Mouse (Mus musculus) heart, postnatal 36 days (tissue): Measurements from ENCODE around the gene Tbl1x. TPM values are rescaled to one million over a fixed set of nuclear protein-coding genes. Genes with fewer than 3 reads are reported as not detected.

Experiments used
- DNase-seq, 2 experiments: peaks; one replicate each; pipeline ENCODE4 v3.0.0; 2021 to 2022
- intact Hi-C: fragments of 180-260 bp; cut with DNase I; formaldehyde crosslinking; loops from one replicate; pipeline ENCODE4 v1.15.1; 2025
- total RNA-seq, 2 experiments: library from RNA; stranded (reverse); gene quantifications; 2 replicates each; pipeline ENCODE4 v1.2.3; 2021

Gene Tbl1x
- total RNA-seq, 2 experiments from 2014 or later, result 27.9 to 32.0 TPM

DNA sequence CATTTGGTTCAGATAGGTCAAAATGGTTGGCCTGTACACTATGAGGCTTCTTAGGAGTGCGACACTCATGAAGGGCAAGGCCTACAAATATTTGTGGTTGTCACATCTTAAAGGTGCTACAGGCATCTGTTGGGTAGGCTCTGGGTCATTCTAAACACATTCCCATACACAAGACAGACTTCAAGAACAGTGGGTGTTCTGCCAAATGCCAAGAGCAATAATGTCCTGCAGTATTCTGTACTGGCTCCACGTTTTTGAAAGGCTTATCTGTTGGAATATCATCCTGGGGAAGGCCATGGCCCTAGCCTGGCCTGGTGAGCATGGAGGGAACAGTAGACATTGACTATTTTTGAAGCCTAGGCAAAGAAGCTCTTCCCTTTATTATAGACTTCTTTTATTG, 87.9 kb downstream of the Tbl1x start:
- DNase-seq, result no peak
- intact Hi-C loops, result no loop called here

DNA sequence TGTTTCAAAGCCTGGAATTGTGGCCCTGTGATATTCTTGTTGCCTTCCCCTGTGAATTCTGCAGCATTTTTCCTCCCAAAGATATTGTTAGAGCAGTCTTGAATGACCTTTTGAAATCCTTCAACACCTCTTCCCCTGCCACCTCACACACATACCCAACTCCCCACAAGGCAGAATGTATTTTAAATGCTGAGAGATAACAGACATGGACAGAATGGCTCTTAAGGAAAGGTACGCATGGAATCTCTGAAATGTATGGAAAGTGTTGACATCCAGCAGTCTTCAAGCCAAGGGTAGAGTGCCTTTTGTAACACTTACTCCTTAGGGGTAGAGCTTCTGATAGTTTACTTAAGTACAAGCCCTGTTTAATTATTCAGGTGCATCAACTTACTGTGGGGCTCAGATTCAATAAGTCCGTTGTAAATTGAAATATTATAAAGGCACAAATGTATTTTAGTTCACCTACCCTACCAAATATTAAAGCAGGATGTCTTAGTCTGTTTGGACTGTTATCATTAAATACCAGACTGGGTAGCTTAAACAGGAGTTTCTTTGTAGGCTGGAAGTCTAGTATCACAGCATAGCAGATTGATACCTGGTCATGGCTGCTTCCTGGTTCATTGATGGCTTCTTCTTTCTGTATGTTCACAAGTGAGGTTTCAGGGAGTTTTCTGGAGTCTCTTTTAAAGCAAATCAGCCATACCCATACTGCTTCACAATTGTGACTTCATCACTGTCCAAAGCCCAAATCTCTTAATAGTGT, 92.9 kb downstream of the Tbl1x start:
- intact Hi-C loops, result no loop called here
- DNase-seq, result no peak

DNA sequence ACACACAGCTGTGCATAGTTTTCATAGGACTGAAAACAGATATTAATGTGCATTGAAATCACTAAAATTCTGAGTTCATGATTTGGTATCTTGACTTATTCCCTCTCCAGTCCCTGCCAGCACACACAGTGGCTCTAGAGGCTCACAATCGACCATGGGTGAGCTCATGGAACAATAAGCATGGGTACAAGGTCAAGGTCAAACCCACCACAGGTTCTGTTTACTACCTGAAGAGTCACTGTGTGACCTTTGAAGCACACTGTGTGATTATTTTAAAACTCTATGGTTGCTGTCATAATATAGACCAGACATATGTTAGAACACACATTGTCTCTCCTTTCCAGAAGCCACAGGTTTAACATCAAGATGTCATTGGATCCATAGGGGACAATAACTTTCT, 96.7 kb downstream of the Tbl1x start:
- intact Hi-C loops, result no loop called here

GRCm38 (mm10) chrX:77608947-77609703, 98.3 kb downstream of the Tbl1x start:
- intact Hi-C loops, result no loop called here
- DNase-seq, result no peak

More for the DNA sequence above, 96.7 kb downstream of the Tbl1x start:
- no peak for DNase-seq

DNA sequence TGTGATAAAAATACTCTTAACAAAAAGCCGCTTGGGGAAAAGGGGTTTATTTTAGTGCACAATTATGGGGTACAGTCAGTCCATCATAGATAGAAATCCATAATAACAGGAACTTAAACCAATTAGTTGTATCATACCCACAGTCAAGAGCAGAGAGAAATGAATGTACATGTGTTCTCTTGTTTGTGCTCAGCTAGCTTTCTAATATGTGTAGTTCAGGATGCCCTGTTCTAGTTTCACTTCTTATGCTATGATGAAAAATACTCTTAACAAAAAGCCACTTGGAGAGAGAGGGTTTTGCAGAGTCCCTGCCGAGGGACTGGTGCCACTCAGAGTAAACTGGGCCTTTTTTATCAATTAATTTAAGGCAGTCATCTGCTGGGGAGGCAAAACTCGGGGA, 101.1 kb downstream of the Tbl1x start:
- intact Hi-C loops, result no loop called here
- no peak for DNase-seq

GRCm38 (mm10) chrX:77613041-77613440, 102.2 kb downstream of the Tbl1x start:
- intact Hi-C loops, result no loop called here
- no peak for DNase-seq

- no peak for DNase-seq
- intact Hi-C loops, result loop anchor here (5.0 kb wide), 2 partner anchors 34 to 104 kb away; partner anchors contain the start of gene Tbl1x
Observed at GRCm38 (mm10) chrX:77615735-77616293, 105.0 kb downstream of the Tbl1x start.

DNA sequence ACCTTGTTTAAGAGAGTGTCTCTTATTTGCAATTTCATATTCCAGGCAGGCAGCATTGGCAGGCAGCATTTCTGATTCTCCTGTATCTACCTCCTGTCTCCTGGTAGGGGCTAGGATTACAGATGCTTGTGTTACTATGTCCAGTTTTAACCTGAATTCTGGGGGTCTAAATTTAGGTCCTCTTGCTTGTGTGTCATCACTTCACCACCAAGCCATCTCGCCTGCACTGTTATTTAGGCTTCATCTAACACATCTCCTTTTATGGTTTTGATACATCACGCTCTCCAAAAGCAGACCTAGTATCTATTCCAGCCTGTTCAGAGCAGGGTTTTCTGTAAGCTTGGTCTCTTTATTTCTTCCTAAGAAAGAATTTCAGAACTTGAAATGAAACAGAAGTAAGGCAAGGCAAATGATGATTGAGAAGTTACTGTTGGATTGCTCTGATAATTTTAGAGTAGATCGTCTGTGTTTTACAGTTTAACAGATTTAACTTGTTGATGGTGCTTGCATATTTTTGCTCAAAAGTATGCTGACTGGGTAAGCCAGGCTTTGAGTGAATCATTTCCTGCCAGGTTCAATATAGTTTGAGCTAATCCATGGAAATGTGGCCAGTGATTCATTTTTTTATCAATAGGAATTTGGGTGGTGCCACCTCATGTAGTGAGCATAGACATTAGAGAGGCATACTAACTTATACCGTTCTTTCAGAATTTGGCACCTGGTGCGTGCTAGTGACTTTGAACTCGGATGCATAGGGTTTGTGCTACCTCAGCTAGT, 106.7 kb downstream of the Tbl1x start:
- DNase-seq, result no peak
- intact Hi-C loops, result loop anchor here (5.0 kb wide), 2 partner anchors 35 to 105 kb away; partner anchors contain the start of gene Tbl1x

DNA sequence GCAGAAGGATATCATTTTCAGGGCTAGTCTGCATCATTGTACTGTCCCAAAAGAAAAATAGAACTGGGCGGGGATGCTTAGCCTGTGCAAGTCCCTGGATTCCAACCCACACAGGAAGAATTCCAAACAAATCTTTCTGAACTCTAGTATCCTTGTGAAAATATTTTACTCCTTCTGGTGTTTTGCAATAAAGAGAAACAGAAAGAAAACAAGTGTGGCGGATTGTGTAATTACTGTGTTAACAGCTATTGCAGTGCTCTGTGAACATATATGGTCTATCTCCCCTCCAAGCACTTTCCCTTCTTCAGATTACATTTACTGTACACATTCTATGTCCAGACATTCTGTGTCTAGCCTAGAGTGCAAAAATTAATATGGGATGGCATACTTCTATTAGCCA, 119.6 kb downstream of the Tbl1x start:
- intact Hi-C loops, result no loop called here
- no peak for DNase-seq

- no peak for DNase-seq
- intact Hi-C loops, result loop anchor here (5.0 kb wide), 3 partner anchors 54 to 324 kb away; no protein-coding TSS in a partner anchor
Observed at GRCm38 (mm10) chrX:77636499-77636898, 125.7 kb downstream of the Tbl1x start.

- intact Hi-C loops, result loop anchor here (1.0 to 5.0 kb wide), 4 partner anchors 56 to 326 kb away; partner anchors contain the start of gene Tbl1x
- peak; percentile 7 to 40 for DNase-seq
Observed at GRCm38 (mm10) chrX:77638076-77638475, 127.3 kb downstream of the Tbl1x start.

GRCm38 (mm10) chrX:77640301-77640700, 129.5 kb downstream of the Tbl1x start:
- no peak for DNase-seq
- intact Hi-C loops, result no loop called here

- intact Hi-C loops, result no loop called here
- DNase-seq, result no peak
Observed at GRCm38 (mm10) chrX:77646164-77646563, 135.4 kb downstream of the Tbl1x start.

DNA sequence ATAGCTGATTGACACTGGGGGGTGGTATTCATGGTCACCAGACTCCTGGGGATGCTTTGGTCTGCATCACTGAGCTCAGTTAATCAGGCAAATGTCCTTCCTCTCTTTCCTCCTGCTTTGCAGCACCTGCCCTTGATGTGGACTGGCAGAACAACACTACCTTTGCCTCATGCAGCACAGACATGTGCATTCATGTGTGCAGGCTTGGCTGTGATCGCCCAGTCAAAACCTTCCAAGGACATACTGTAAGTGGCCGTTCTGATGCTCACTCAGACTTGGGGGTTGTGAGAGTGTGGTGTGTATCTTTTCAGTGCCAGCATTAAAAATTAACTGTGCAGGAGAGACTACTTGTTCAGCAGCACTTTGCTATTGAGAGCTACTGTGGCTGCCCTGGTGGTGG, 139.4 kb downstream of the Tbl1x start:
- no peak for DNase-seq
- intact Hi-C loops, result loop anchor here (5.0 kb wide), 1 partner anchor 72 kb away; no protein-coding TSS in a partner anchor

- intact Hi-C loops, result no loop called here
- no peak for DNase-seq
Observed at GRCm38 (mm10) chrX:77662030-77662429, 151.2 kb downstream of the Tbl1x start.

DNA sequence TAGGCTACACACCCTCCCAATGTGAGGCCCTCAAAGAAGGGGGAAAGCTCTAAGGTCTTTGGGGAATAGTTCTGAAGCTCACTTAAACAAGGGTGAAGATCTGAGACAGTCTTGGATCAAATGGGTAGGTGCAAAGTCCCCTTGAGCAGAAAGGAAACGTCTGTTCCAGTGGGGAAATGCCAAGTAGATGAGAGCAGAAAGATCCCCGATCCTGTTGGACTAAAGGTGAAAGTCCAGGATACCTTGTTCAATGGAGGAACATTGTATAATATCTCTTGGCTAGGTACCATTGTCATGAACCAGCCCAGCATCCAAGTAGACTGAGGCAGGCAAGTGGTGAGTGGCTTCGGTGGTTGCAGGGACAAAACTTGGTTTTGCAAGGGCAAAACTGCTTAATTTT, 152.5 kb downstream of the Tbl1x start:
- intact Hi-C loops, result no loop called here
- DNase-seq, result no peak

- intact Hi-C loops, result no loop called here
- no peak for DNase-seq
Observed at GRCm38 (mm10) chrX:77665030-77665429, 154.2 kb downstream of the Tbl1x start.

- intact Hi-C loops, result no loop called here
- DNase-seq, result no peak
Observed at GRCm38 (mm10) chrX:77666911-77667310, 156.1 kb downstream of the Tbl1x start.

DNA sequence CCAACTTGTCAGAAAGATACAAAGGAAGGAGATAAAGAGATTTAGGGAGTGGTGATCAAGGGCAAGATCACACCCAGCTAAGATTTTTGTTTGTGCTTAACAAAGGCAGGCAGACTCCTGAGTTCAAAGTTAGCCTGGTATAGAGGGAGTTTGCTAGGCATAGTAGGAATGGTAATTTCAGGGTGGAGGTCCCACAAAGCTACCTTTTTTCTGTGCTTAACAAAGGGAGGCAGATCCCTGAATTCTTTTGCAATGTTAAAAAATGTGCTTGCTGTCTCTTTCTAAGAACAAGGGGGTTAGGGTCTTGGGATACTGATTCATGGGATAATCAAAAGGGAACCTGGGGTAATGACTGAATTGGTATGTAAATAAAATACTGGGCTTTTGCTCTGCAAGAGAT, 156.6 kb downstream of the Tbl1x start:
- intact Hi-C loops, result no loop called here
- DNase-seq, result no peak

DNA sequence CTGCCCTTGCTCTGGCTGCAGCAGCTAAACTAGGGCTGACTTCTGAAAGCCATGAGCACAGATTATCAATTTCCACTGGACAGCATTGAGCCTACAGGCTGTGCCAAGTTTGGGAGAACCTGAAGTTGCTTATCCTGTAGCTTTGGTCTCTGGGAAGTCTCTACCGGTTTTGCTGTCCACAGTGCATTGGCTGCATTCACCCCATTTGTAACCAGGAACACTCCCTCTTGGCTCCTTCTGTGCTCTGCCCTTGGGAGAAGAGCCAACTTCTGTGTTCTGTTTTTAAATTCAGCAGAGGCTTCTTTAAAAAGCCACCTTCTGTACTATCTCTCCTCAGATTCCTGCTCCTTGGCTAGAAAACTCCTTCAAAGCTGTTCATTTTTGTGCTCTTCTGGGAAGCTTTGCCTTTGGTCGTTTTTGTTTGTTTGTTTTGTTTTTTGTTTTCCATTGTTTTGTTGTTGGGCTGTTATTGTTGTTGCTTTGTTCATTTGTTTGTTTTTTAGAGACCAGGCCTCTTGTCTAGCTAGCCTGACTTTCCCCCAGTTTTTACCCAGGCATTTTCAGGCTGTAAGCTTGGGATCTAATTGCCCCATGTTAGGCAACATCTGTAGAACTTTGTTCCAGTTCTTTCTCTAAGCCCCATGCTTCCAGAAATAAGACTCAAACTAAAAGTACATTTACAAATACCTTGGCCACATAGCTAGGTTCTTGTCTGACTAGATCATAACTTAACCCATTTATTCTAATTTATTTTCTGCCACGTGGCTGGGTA, 159.2 kb downstream of the Tbl1x start:
- DNase-seq, result peak; percentile 5 to 12
- intact Hi-C loops, result no loop called here
